Mouse (Mus musculus) heart, embryonic 10.5 days (tissue): Measurements from ENCODE around the gene Brd3os. TPM values are rescaled to one million over a fixed set of nuclear protein-coding genes. Genes with fewer than 3 reads are reported as not detected.

Experiments
- DNase-seq: peaks from one replicate; pipeline ENCODE4 v3.0.0-alpha.2; 2017; ENCODE audit warnings: low spot score
- H3K27ac ChIP-seq: fragments of 300-500 bp; sonication (generic); 2 replicates; pipeline ENCODE4 v1.5.1; 2016; ENCODE audit warnings: mild to moderate bottlenecking
- H3K27me3 ChIP-seq: fragments of 300-500 bp; sonication (generic); 2 replicates; pipeline ENCODE4 v1.6.1; 2016; ENCODE audit warnings: mild to moderate bottlenecking; ENCODE audit not compliant: poor library complexity, insufficient read depth, severe bottlenecking
- H3K36me3 ChIP-seq: fragments of 300-500 bp; sonication (generic); 2 replicates; pipeline ENCODE4 v1.6.1; 2016; ENCODE audit warnings: mild to moderate bottlenecking, moderate library complexity
- H3K4me1 ChIP-seq: fragments of 300-500 bp; sonication (generic); 2 replicates; pipeline ENCODE4 v1.6.1; 2016; ENCODE audit warnings: mild to moderate bottlenecking
- H3K4me3 ChIP-seq: fragments of 300-500 bp; sonication (generic); 2 replicates; pipeline ENCODE4 v1.5.1; 2016; ENCODE audit warnings: mild to moderate bottlenecking, moderate library complexity
- H3K9me3 ChIP-seq: fragments of 300-500 bp; sonication (generic); 2 replicates; pipeline ENCODE4 v1.6.1; 2016; ENCODE audit warnings: mild to moderate bottlenecking, moderate library complexity
- WGBS: fragments of 180-500 bp; shearing (Covaris S2); methylation state at CpG from one replicate; pipeline ENCODE4 v1.1.7; 2016; 5-methylcytosine and 5-hydroxymethylcytosine counted together
- polyA plus RNA-seq: library from polyadenylated mRNA; unstranded; fragments of >200 nt; fragmentation: Nextera tagmentation; extraction: Ambion mirVana; gene quantifications from 2 replicates; pipeline ENCODE4 v1.2.1, GENCODE M21; 2016

The Brd3os gene
- polyA plus RNA-seq, 1 experiment from 2014 or later = 3.3 TPM

- H3K27me3 ChIP-seq = no peaks in the 10 kb centered on the region
- WGBS = 31% methylated on average over 7 of the region's 7 CpGs
- no peak overlapping the region for H3K4me3 ChIP-seq
- DNase-seq = no peak
- H3K27ac ChIP-seq = peak overlapping the region; percentile 82
- peaks cover 88% of the 10 kb centered on the region for H3K4me1 ChIP-seq
- no peaks in the 10 kb centered on the region for H3K9me3 ChIP-seq
- no peaks in the 10 kb centered on the region for H3K36me3 ChIP-seq
Observed at GRCm38 (mm10) chr2:27412245-27412800, 29.8 kb upstream of the Brd3os start.

DNA sequence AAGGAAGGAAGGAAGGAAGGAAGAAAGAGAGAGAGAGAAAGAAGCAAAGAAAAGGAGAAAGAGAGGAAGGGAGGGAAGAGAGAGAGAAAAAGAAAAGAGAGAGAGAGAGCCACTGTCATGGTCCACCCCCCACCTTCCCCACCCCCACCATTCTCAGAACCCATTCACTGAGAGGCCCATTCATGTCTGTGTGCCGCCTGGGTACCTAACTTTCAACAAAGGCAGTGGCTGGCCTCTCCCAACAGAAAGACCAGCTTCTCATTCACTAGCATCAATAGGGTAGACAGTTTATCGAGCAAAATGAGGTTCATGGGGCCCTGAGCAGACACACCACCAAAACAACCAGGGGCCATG lies 28.6 kb upstream of the Brd3os start:
- H3K27me3 ChIP-seq = no peaks in the 10 kb centered on the region
- 61% methylated on average over 2 of the region's 2 CpGs for WGBS
- peaks cover 88% of the 10 kb centered on the region for H3K4me1 ChIP-seq
- no peaks in the 10 kb centered on the region for H3K9me3 ChIP-seq
- no peak for DNase-seq
- no peak overlapping the region for H3K27ac ChIP-seq
- H3K36me3 ChIP-seq = no peaks in the 10 kb centered on the region
- H3K4me3 ChIP-seq = no peak overlapping the region

GRCm38 (mm10) chr2:27413936-27414657 lies 28.0 kb upstream of the Brd3os start:
- peak overlapping the region; percentile 47 for H3K27ac ChIP-seq
- no peaks in the 10 kb centered on the region for H3K9me3 ChIP-seq
- 28% methylated on average over 16 of the region's 16 CpGs for WGBS
- peaks cover 89% of the 10 kb centered on the region for H3K4me1 ChIP-seq
- peak overlapping the region; percentile 19; the same call in 1 of the 2 replicates for H3K4me3 ChIP-seq
- no peaks in the 10 kb centered on the region for H3K36me3 ChIP-seq
- DNase-seq = no peak
- H3K27me3 ChIP-seq = no peaks in the 10 kb centered on the region

DNA sequence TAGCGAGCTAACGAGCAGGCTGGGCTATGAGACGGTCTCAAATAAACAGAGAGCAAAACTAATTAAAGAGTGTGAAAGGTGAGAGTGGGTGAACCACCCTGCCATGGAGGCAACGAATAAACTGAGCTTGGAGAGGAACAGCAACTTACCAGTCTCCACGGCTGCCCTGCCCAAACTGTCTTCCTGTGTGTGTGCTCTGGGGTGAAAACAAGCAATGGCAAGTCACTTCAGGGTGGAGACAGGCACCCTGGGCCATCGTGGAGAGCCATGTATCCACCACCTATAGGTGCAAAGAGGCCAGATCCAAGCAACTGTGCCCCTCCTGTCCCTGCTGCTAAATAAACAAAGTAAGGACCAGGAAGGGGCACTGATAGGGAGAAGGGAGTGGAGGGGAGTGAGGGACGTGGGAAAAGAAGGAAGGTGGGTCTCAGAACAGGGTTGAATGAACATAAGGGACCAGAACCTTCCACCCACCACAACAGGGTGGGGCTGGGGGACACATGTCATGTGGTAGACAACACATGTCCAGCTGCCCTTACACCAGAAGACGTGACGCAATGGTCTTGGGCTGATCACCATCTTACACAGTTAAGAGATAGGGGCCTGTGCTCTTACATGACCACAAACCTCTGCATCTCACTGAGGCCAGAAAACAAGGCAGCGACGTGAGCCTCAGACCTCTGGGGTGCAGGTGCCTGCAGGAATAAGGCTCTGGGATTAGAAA lies 26.9 kb upstream of the Brd3os start:
- DNase-seq = no peak
- 61% methylated on average over 11 of the region's 11 CpGs for whole genome bisulfite sequencing
- Histone ChIP-seq H3K4me1 (peaks cover 94% of the 10 kb centered on the region), H3K27me3 (no peaks in the 10 kb centered on the region), H3K4me3 (no peak overlapping the region), H3K27ac (peak overlapping the region; percentile 37; the same call in 1 of the 2 replicates), H3K36me3 (no peaks in the 10 kb centered on the region), H3K9me3 (no peaks in the 10 kb centered on the region)

- WGBS = 11% methylated on average over 3 of the region's 3 CpGs
- no peak for DNase-seq
- no peaks in the 10 kb centered on the region for H3K36me3 ChIP-seq
- peak overlapping the region; percentile 37; the same call in 1 of the 2 replicates for H3K27ac ChIP-seq
- no peak overlapping the region for H3K4me3 ChIP-seq
- H3K27me3 ChIP-seq = no peaks in the 10 kb centered on the region
- no peaks in the 10 kb centered on the region for H3K9me3 ChIP-seq
- H3K4me1 ChIP-seq = peaks cover 87% of the 10 kb centered on the region
Observed at GRCm38 (mm10) chr2:27416425-27416824, 25.7 kb upstream of the Brd3os start.

GRCm38 (mm10) chr2:27417648-27418153 lies 24.4 kb upstream of the Brd3os start:
- Histone ChIP-seq H3K4me1 (peaks cover 79% of the 10 kb centered on the region), H3K9me3 (no peaks in the 10 kb centered on the region), H3K4me3 (no peak overlapping the region), H3K36me3 (0 out of 2 replicates have a peak, but pooled peaks cover 5% of the 10 kb centered on the region), H3K27ac (peak overlapping the region; percentile 65), H3K27me3 (no peaks in the 10 kb centered on the region)
- DNase-seq = no peak
- WGBS = 38% methylated on average over 5 of the region's 5 CpGs

DNA sequence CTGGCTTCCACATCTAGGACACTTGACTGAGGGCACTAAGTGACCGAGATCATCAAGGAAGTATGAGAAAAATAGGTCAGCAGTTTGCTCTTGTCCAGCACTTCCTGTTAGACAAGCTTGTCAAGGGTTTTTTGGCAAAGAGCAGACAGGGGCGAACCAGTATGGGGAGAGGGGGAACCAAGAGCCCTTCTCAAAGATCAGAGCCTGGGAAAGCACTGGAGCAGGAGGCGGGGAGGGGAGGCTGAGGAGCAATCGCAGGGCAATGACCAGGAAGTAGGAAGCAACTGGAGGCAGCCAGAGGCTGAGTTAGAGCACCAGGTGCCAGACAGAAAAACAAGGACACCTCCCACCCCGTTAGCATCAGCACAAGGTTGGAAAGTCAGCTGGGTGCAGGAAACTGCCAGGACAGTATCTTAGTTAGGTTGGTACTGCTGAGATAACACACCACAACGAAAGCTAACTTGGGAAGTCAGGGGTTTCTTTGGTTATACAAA lies 23.5 kb upstream of the Brd3os start:
- Histone ChIP-seq H3K4me3 (no peak overlapping the region), H3K27ac (peak overlapping the region; percentile 65; the same call in 1 of the 2 replicates), H3K4me1 (peaks cover 82% of the 10 kb centered on the region), H3K9me3 (no peaks in the 10 kb centered on the region), H3K27me3 (no peaks in the 10 kb centered on the region), H3K36me3 (0 out of 2 replicates have a peak, but pooled peaks cover 6% of the 10 kb centered on the region)
- DNase-seq = no peak
- WGBS = 22% methylated on average over 6 of the region's 6 CpGs

DNA sequence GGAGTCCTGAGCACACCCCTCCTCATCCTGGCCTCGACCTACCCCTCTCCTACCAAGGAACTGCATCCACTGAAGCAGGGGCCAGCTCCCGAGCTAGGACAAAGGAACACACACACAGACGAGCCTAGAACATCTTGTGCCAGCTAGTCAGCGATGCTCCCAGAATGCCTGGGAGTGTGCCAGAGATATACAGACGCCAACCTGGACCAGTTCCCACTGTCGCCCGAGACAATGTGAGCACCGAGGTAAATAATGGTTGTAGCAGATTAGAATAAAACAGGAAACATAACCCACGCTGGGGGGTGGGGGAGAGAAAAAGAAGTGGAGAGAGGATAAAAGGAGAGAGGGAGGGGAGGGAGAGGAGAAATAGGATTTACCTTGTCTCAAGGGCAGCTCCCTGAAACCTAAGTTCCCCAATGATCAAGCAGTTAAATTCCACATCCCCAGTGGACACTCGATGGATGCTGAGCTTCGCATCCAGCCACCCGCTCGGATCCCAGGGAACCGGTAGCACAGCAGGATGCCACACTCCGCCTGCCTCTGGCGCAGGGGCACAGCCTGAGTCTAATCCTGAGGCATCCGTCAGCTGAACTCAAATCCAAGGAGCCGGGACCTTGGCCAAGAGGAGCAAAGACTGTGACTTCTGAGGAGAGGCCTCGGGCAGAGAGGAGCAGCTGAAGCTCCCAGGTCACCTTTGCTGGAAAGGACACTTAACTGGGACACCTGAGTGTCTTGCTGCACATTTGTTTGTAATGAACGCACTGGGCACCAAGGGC lies 20.6 kb upstream of the Brd3os start:
- Histone ChIP-seq H3K4me1 (peaks cover 78% of the 10 kb centered on the region), H3K9me3 (no peaks in the 10 kb centered on the region), H3K27me3 (no peaks in the 10 kb centered on the region), H3K36me3 (0 out of 2 replicates have a peak, but pooled peaks cover 6% of the 10 kb centered on the region), H3K4me3 (no peak overlapping the region), H3K27ac (0 out of 2 replicates have a peak overlapping the region, but pooled peaks have one; percentile 13)
- 83% methylated on average over 20 of the region's 20 CpGs for WGBS
- DNase-seq = no peak

DNA sequence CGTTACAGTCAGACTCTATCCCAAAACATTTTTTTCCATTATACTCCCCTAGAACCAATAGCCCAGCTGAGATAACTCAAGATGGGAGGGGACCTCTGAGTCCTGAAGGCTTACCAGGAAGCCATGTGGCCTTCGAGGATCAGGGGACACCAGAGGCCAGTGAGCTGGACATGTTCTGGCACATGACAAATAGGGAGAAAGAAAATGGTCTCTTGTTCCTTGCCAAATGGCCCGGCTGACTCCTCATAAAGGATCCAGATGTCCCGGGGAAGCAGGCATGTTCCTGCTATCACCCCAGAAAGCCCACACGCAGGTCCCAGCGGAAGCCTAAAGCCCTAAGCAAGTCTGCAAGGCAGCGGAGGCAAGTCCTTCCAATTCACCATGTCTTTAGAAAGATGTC lies 18.5 kb upstream of the Brd3os start:
- Histone ChIP-seq H3K4me3 (no peak overlapping the region), H3K27me3 (no peaks in the 10 kb centered on the region), H3K4me1 (peaks cover 71% of the 10 kb centered on the region), H3K36me3 (0 out of 2 replicates have a peak, but pooled peaks cover 6% of the 10 kb centered on the region), H3K9me3 (no peaks in the 10 kb centered on the region), H3K27ac (no peak overlapping the region)
- 85% methylated on average over 7 of the region's 7 CpGs for WGBS
- no peak for DNase-seq

DNA sequence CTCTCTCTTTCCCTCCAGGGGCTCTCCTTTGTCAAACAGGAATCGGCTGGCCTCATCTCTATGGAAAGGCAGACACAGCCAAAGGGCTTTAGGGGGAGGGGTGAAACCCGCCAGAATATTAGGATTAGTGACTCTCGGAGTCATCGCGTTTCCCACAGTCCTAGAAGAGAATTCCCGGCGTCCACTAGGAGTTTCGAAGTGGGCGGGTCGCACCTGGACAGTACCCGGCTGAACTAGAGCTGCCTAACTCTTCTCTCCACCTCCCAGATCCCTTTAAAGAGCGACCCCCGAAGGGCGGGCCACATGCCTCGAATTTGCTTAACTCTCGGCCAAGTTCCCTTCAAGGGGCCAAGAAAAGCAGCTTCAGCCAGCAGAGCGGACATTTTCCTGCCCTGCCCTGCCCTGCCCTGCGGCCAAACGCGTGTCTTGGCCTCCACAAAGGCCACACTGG lies 16.9 kb upstream of the Brd3os start:
- Histone ChIP-seq H3K4me1 (peaks cover 55% of the 10 kb centered on the region), H3K36me3 (0 out of 2 replicates have a peak, but pooled peaks cover 6% of the 10 kb centered on the region), H3K27ac (peak overlapping the region; percentile 93), H3K9me3 (no peaks in the 10 kb centered on the region), H3K27me3 (peaks cover 5% of the 10 kb centered on the region; the same call in 1 of the 2 replicates), H3K4me3 (peak overlapping the region; percentile 83)
- no peak for DNase-seq
- WGBS = 2% methylated on average over 20 of the region's 20 CpGs

- peak overlapping the region; percentile 83 for H3K4me3 ChIP-seq
- WGBS = 0% methylated on average over 60 of the region's 60 CpGs
- peaks cover 5% of the 10 kb centered on the region; the same call in 1 of the 2 replicates for H3K27me3 ChIP-seq
- DNase-seq = no peak
- H3K27ac ChIP-seq = peak overlapping the region; percentile 93
- H3K9me3 ChIP-seq = no peaks in the 10 kb centered on the region
- H3K4me1 ChIP-seq = peaks cover 52% of the 10 kb centered on the region
- H3K36me3 ChIP-seq = 0 out of 2 replicates have a peak, but pooled peaks cover 6% of the 10 kb centered on the region
Observed at GRCm38 (mm10) chr2:27425751-27426405, 16.2 kb upstream of the Brd3os start.
